ENCODE assay signal across 9 mouse cellular contexts in the genomic region with DNA sequence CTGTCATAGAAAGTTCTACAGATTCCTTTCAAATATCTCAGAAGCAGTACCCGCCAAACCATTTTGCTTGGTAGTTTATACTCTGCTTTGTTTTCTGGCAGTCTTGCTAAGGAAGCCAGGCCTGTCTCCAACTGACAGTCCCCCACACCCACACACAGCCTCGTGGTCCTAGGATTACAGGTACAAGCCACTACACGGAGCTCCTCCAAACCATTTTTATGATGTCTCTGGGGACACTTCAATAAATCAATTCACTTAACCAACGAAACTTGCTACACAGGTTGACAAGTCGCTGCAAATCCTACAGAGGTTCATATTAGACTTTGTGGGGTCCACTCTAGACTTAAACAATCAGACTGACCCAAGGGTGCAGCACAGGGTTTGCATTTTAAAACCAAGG. TPM values are rescaled to one million over a fixed set of nuclear protein-coding genes. Genes with fewer than 3 reads are reported as not detected.
DNase-seq lines count a peak whose midpoint lies in the region; ATAC-seq and TF ChIP-seq lines count a peak whose summit lies in the region.
"Had no signal": no experiment of that assay in that cellular context is flagged by ENCODE, and none has a peak within 500 bp of the region (broad histone marks: within the 10 kb centered on the region; RNA-seq: fewer than 3 reads in every experiment).

No protein-coding gene starts in this region.

- ATAC-seq in forebrain, embryonic 12.5 days (ENCODE audit: low FRiP score): no peak
- no peak for ATAC-seq in liver, embryonic 14.5 days (ENCODE audit: insufficient read depth)

- H3K4me1 ChIP-seq in heart, embryonic 10.5 days: peaks cover 25% of the 10 kb centered on the region
- peaks cover 26% of the 10 kb centered on the region for H3K4me1 ChIP-seq in forebrain, embryonic 12.5 days
- H3K4me1 ChIP-seq in liver, embryonic 14.5 days (replicated peaks; ENCODE audit: control insufficient read depth in 2 of 2, insufficient read depth in 2 of 2, low read length in 1 of 2): peaks cover 9 to 16% of the 10 kb centered on the region in 2 experiments

- no peaks in the 10 kb centered on the region for H3K27me3 ChIP-seq in heart, embryonic 10.5 days (ENCODE audit: insufficient read depth, poor library complexity, severe bottlenecking)
- H3K27me3 ChIP-seq in forebrain, embryonic 12.5 days: no peaks in the 10 kb centered on the region
- no peaks in the 10 kb centered on the region for H3K27me3 ChIP-seq in liver, embryonic 14.5 days (ENCODE audit: control insufficient read depth, insufficient read depth, low read length)

- H3K9ac ChIP-seq in forebrain, embryonic 12.5 days: peak overlapping the region; percentile 85
- H3K9ac ChIP-seq in liver, embryonic 14.5 days (replicated peaks): peak overlapping the region; percentile 87

- peak overlapping the region; percentile 98 for H3K4me2 ChIP-seq in forebrain, embryonic 12.5 days
- peak overlapping the region; percentile 97 for H3K4me2 ChIP-seq in liver, embryonic 14.5 days (ENCODE audit: low read depth)

- TF ChIP-seq EP300 in liver, embryonic 14.5 days (IDR thresholded peaks at IDR 0.05; ENCODE audit: low read depth): no peak

- H3K4me3 ChIP-seq in heart, embryonic 10.5 days: peak overlapping the region; percentile 99
- H3K4me3 ChIP-seq in forebrain, embryonic 12.5 days (replicated peaks): peak overlapping the region; percentile 97
- peak overlapping the region; percentile 83 to 95 for H3K4me3 ChIP-seq in liver, embryonic 14.5 days (ENCODE audit: insufficient read depth in 1 of 2, low read depth in 2 of 2, low read length in 2 of 2)

- peak overlapping the region; percentile 93 for H3K27ac ChIP-seq in heart, embryonic 10.5 days
- no peak overlapping the region; the same call in 1 of the 2 replicates for H3K27ac ChIP-seq in forebrain, embryonic 12.5 days
- H3K27ac ChIP-seq in liver, embryonic 14.5 days: no peak overlapping the region; the same call in 1 of the 2 replicates

- no peaks in the 10 kb centered on the region for H3K36me3 ChIP-seq in heart, embryonic 10.5 days
- no peaks in the 10 kb centered on the region for H3K36me3 ChIP-seq in forebrain, embryonic 12.5 days (replicated peaks)
- H3K36me3 ChIP-seq in liver, embryonic 14.5 days (replicated peaks; ENCODE audit: control insufficient read depth, insufficient read depth, low read depth): no peaks in the 10 kb centered on the region; the same call in 1 of the 2 replicates

- WGBS in heart, embryonic 10.5 days: 35% methylated on average over 5 of the region's 5 CpGs
- 31% methylated on average over 5 of the region's 5 CpGs for WGBS in forebrain, embryonic 12.5 days
- WGBS in liver, embryonic 14.5 days (ENCODE audit: insufficient replicate concordance): 19% methylated on average over 5 of the region's 5 CpGs

- TF ChIP-seq CTCF in liver, embryonic 14.5 days (IDR thresholded peaks at IDR 0.05; ENCODE audit: low read depth): no peak

- no peak for DNase-seq in heart, embryonic 10.5 days (ENCODE audit: low spot score)
- DNase-seq in heart, adult 8-10 months (ENCODE audit: low spot score): no peak
- peak; percentile 10 for DNase-seq in CD4-positive helper T cell, adult 2 months (ENCODE audit: low read depth, low spot score)
- no peak for DNase-seq in liver, embryonic 14.5 days (ENCODE audit: low read depth in 3 of 3, low spot score in 3 of 3)
- DNase-seq in ovary, adult 18-20 months (ENCODE audit: low spot score): no peak
- no peak for DNase-seq in gastrocnemius, adult 18-20 months (ENCODE audit: low spot score)
- no peak for DNase-seq in testis, postnatal 10 days (ENCODE audit: low spot score)
- DNase-seq: layer of hippocampus, postnatal 36 days had no signal

- H3K9me3 ChIP-seq in heart, embryonic 10.5 days: no peaks in the 10 kb centered on the region
- no peaks in the 10 kb centered on the region for H3K9me3 ChIP-seq in forebrain, embryonic 12.5 days
- H3K9me3 ChIP-seq in liver, embryonic 14.5 days (ENCODE audit: control insufficient read depth, low read length): no peaks in the 10 kb centered on the region

RNA-seq across cellular contexts. Expression of a gene that starts 1.3 kb away (rescaled TPM):
- polyA plus RNA-seq in heart, embryonic 10.5 days (2016; fragmentation: Nextera tagmentation; extraction: Ambion mirVana): 27.6 and 34.2 TPM in 2 replicates
- total RNA-seq in heart, adult 8-10 months (2022): 10 to 100 TPM in 1 of 4 experiments, 1 to 10 TPM in 3; 8.9 to 10.5 (median 9.5) TPM
- 53.4 and 54.7 TPM in 2 replicates for polyA plus RNA-seq in forebrain, embryonic 12.5 days (2016; fragmentation: Nextera tagmentation; extraction: Ambion mirVana)
- polyA plus RNA-seq in liver, embryonic 14.5 days (2012; rRNA removed): 4.0 and 6.2 TPM in 2 replicates
- 15.8 and 17.9 TPM in 2 replicates for polyA plus RNA-seq in liver, embryonic 14.5 days (2014; fragmentation: Nextera tagmentation; extraction: Ambion mirVana)
- total RNA-seq in gastrocnemius, adult 18-20 months (2021): 1 to 10 TPM; 7.9 TPM

RNA-seq across cellular contexts. Expression of a gene that starts 1.3 kb away (rescaled TPM):
- polyA plus RNA-seq in heart, embryonic 10.5 days (2016; fragmentation: Nextera tagmentation; extraction: Ambion mirVana): 43.8 and 53.7 TPM in 2 replicates
- 10 to 100 TPM; 19.1 to 25.6 (median 19.5) TPM for total RNA-seq in heart, adult 8-10 months (2022)
- polyA plus RNA-seq in forebrain, embryonic 12.5 days (2016; fragmentation: Nextera tagmentation; extraction: Ambion mirVana): 116 and 122 TPM in 2 replicates
- 11.3 and 16.1 TPM in 2 replicates for polyA plus RNA-seq in liver, embryonic 14.5 days (2012; rRNA removed)
- 25.8 and 26.5 TPM in 2 replicates for polyA plus RNA-seq in liver, embryonic 14.5 days (2014; fragmentation: Nextera tagmentation; extraction: Ambion mirVana)
- total RNA-seq in gastrocnemius, adult 18-20 months (2021): 10 to 100 TPM; 18.0 to 22.8 TPM
